15 mouse cellular contexts compared by ENCODE assay signal in genomic region chr3:26604861-26605260, GRCm38 (mm10).
DNase-seq lines count a peak whose midpoint lies in the region.
"Had no signal": no experiment of that assay in that cellular context is flagged by ENCODE, and none has a peak within 500 bp of the region (broad histone marks: within the 10 kb centered on the region; RNA-seq: fewer than 3 reads in every experiment).

No protein-coding gene starts in this region.

- peak; percentile 45 for DNase-seq in kidney, adult 11 months
- no peak for DNase-seq in kidney, postnatal 14 days
- peak; percentile 32 to 53 for DNase-seq in kidney, adult 8-10 months
- DNase-seq in kidney, adult 18-20 months = no peak
- DNase-seq in kidney, postnatal 36 days = peak; percentile 10 to 12
- no peak for DNase-seq in kidney, postnatal 25 days
- DNase-seq: adrenal gland, adult 8-10 months; adrenal gland, postnatal 14 days; adrenal gland, postnatal 36 days; B cell, adult 2 months; cerebellum, adult 11-12 months; cerebellum, adult 2 months; cerebellum, adult 9-10 months; cerebellum, postnatal 10 days; cerebellum, postnatal 25 days had no signal

Comparison
In these comparisons a context has a peak if more than half of its experiments do, and no peak if none do; other contexts are left out.
1. DNase-seq: peak in kidney, adult 11 months (single experiment), kidney, adult 8-10 months (2 of 2) and kidney, postnatal 36 days (2 of 2); none in kidney, postnatal 14 days (single experiment), kidney, adult 18-20 months (single experiment) and kidney, postnatal 25 days (0 of 2).